Mouse (Mus musculus) lung, postnatal 0 days (tissue): Measurements from ENCODE around the gene Ythdf1.

Experiments
- CTCF ChIP-seq: IDR thresholded peaks from 2 replicates; pipeline ENCODE4 v1.5.1; 2016; ENCODE audit warnings: antibody characterized with exemption, mild to moderate bottlenecking
- EP300 ChIP-seq: IDR thresholded peaks from 2 replicates; pipeline ENCODE4 v1.6.1; 2016; ENCODE audit warnings: antibody characterized with exemption, mild to moderate bottlenecking, control low read depth

GRCm38 (mm10) chr2:180960187-180960586 is 39.4 kb upstream of the Ythdf1 start:
- TF ChIP-seq EP300: no peak
- TF ChIP-seq CTCF: no peak
